Comparison of ENCODE assay signal across 18 mouse cellular contexts in genomic region chr11:107045546-107045945, GRCm38 (mm10). TPM values are rescaled to one million over a fixed set of nuclear protein-coding genes. Genes with fewer than 3 reads are reported as not detected.
"Had no signal": no experiment of that assay in that cellular context is flagged by ENCODE, and none has a peak within 500 bp of the region (broad histone marks: within the 10 kb centered on the region; RNA-seq: fewer than 3 reads in every experiment).

No protein-coding gene starts in this region.

- ATAC-seq: lung, postnatal 0 days; midbrain, embryonic 15.5 days had no signal

- H3K4me2 ChIP-seq: lung, embryonic 15.5 days; midbrain, embryonic 11.5 days; midbrain, embryonic 13.5 days; midbrain, embryonic 15.5 days; neural tube, embryonic 12.5 days; stomach, embryonic 15.5 days had no signal

- H3K4me1 ChIP-seq: lung, embryonic 15.5 days; midbrain, embryonic 13.5 days; midbrain, embryonic 15.5 days; neural tube, embryonic 12.5 days; stomach, embryonic 15.5 days had no signal

- H3K27ac ChIP-seq: lung, embryonic 15.5 days; macrophage; midbrain, embryonic 15.5 days; neural tube, embryonic 12.5 days; stomach, embryonic 15.5 days had no signal

- H3K27me3 ChIP-seq: lung, embryonic 15.5 days; megakaryocyte, embryonic 14.5 days; midbrain, embryonic 13.5 days; midbrain, embryonic 15.5 days; neural tube, embryonic 12.5 days; stomach, embryonic 15.5 days had no signal

- H3K4me3 ChIP-seq: lung, embryonic 15.5 days; megakaryocyte, embryonic 14.5 days; midbrain, embryonic 13.5 days; midbrain, embryonic 15.5 days; neural tube, embryonic 12.5 days; stomach, embryonic 15.5 days had no signal

- H3K9ac ChIP-seq: lung, embryonic 15.5 days; midbrain, embryonic 13.5 days; midbrain, embryonic 15.5 days; neural tube, embryonic 12.5 days; stomach, embryonic 15.5 days had no signal

- H3K9me3 ChIP-seq: lung, embryonic 15.5 days; megakaryocyte, embryonic 14.5 days; midbrain, embryonic 13.5 days; midbrain, embryonic 15.5 days; neural tube, embryonic 12.5 days; stomach, embryonic 15.5 days had no signal

- DNase-seq: lung, adult 2 months; lung, postnatal 14 days; lung, postnatal 36 days; right cerebral cortex, postnatal 14 days; thymus, adult 2 months; thymus, postnatal 25 days; thymus, postnatal 4 days had no signal

RNA-seq across cellular contexts. Expression of gene 1810010H24Rik, which starts 20.1 kb away (rescaled TPM):
- total RNA-seq: megakaryocyte progenitor cell, adult 5-6 weeks; monocyte, adult 5-6 weeks had no signal
